33 mouse cellular contexts compared by ENCODE assay signal in genomic region chr1:157061170-157061569, GRCm38 (mm10). TPM values are rescaled to one million over a fixed set of nuclear protein-coding genes. Genes with fewer than 3 reads are reported as not detected.
DNase-seq lines count a peak whose midpoint lies in the region; ATAC-seq and TF ChIP-seq lines count a peak whose summit lies in the region.
"Had no signal": no experiment of that assay in that cellular context is flagged by ENCODE, and none has a peak within 500 bp of the region (broad histone marks: within the 10 kb centered on the region; RNA-seq: fewer than 3 reads in every experiment).

No protein-coding gene starts in this region.

- H3K4me2 ChIP-seq in hindbrain, embryonic 13.5 days, result no peak overlapping the region
- H3K4me2 ChIP-seq: forebrain, embryonic 12.5 days; heart, embryonic 12.5 days; intestine, embryonic 15.5 days; limb, embryonic 15.5 days; liver, embryonic 13.5 days; neural tube, embryonic 12.5 days had no signal

- intact Hi-C loops in heart, postnatal 36 days (cut with DNase I), result no loop called here
- intact Hi-C loops in heart, adult 2 months (cut with DNase I), result no loop called here

- TF ChIP-seq CTCF in C2C12 (IDR thresholded peaks at IDR 0.05; ENCODE audit: control insufficient read depth, insufficient read depth, insufficient read length), result no peak
- no peak for TF ChIP-seq CTCF in heart, adult 2 months (IDR thresholded peaks at IDR 0.05)

- H3K36me3 ChIP-seq in hindbrain, embryonic 10.5 days, result no peaks in the 10 kb centered on the region
- no peaks in the 10 kb centered on the region for H3K36me3 ChIP-seq in hindbrain, embryonic 13.5 days
- H3K36me3 ChIP-seq in C2C12 (ENCODE audit: control insufficient read depth, insufficient read depth), result no peaks in the 10 kb centered on the region
- H3K36me3 ChIP-seq in heart, adult 2 months (ENCODE audit: control insufficient read depth, insufficient read depth, low read length), result no peaks in the 10 kb centered on the region
- H3K36me3 ChIP-seq: forebrain, embryonic 12.5 days; heart, embryonic 12.5 days; intestine, embryonic 15.5 days; limb, embryonic 10.5 days; limb, embryonic 15.5 days; liver, embryonic 13.5 days; neural tube, embryonic 12.5 days had no signal

- no peak for DNase-seq in hindbrain, embryonic 10.5 days (ENCODE audit: low spot score)
- DNase-seq in frontal cortex, postnatal 25 days (ENCODE audit: low spot score in 2 of 2), result no peak
- DNase-seq in heart, postnatal 36 days, result no peak
- no peak for DNase-seq in heart, adult 2 months
- DNase-seq: cerebellum, adult 2 months; cerebellum, postnatal 14 days; gastrocnemius, postnatal 25 days; heart, adult 18-20 months; kidney, adult 8-10 months; kidney, postnatal 4 days; liver, embryonic 13.5 days; lung, adult 18-20 months had no signal

- no peaks in the 10 kb centered on the region for H3K79me3 ChIP-seq in C2C12 (ENCODE audit: low read depth)

- H3K9ac ChIP-seq in hindbrain, embryonic 13.5 days, result no peak overlapping the region
- H3K9ac ChIP-seq in heart, adult 2 months (ENCODE audit: low read depth, low read length), result no peak overlapping the region
- H3K9ac ChIP-seq: forebrain, embryonic 12.5 days; heart, embryonic 12.5 days; intestine, embryonic 15.5 days; limb, embryonic 15.5 days; liver, embryonic 13.5 days; neural tube, embryonic 12.5 days had no signal

- 0 out of 2 replicates have a peak, but pooled peaks cover 8% of the 10 kb centered on the region for H3K27me3 ChIP-seq in hindbrain, embryonic 10.5 days (ENCODE audit: insufficient read depth, poor library complexity, severe bottlenecking)
- H3K27me3 ChIP-seq in hindbrain, embryonic 13.5 days, result no peaks in the 10 kb centered on the region
- H3K27me3 ChIP-seq in C2C12 (ENCODE audit: control insufficient read depth, insufficient read depth, insufficient read length), result no peaks in the 10 kb centered on the region
- no peaks in the 10 kb centered on the region for H3K27me3 ChIP-seq in heart, adult 2 months (ENCODE audit: control insufficient read depth, insufficient read depth, low read length)
- H3K27me3 ChIP-seq: heart, embryonic 12.5 days; intestine, embryonic 15.5 days; limb, embryonic 15.5 days; liver, embryonic 13.5 days; neural tube, embryonic 12.5 days had no signal

- no peaks in the 10 kb centered on the region for H3K79me2 ChIP-seq in C2C12 (ENCODE audit: control insufficient read depth, insufficient read depth)
- no peaks in the 10 kb centered on the region for H3K79me2 ChIP-seq in heart, adult 2 months (replicated peaks; ENCODE audit: control insufficient read depth, insufficient read depth, low read length)

- H3K9me3 ChIP-seq in hindbrain, embryonic 10.5 days, result no peaks in the 10 kb centered on the region
- H3K9me3 ChIP-seq in hindbrain, embryonic 13.5 days, result no peaks in the 10 kb centered on the region
- H3K9me3 ChIP-seq: forebrain, embryonic 12.5 days; heart, embryonic 12.5 days; intestine, embryonic 15.5 days; limb, embryonic 10.5 days; limb, embryonic 15.5 days; liver, embryonic 13.5 days; neural tube, embryonic 12.5 days had no signal

- H3K27ac ChIP-seq in hindbrain, embryonic 10.5 days, result peak overlapping the region; percentile 6
- no peak overlapping the region for H3K27ac ChIP-seq in hindbrain, embryonic 13.5 days
- no peak overlapping the region for H3K27ac ChIP-seq in heart, adult 2 months
- H3K27ac ChIP-seq: forebrain, embryonic 12.5 days; hindbrain, postnatal 0 days; intestine, embryonic 15.5 days; kidney, postnatal 0 days; limb, embryonic 10.5 days; limb, embryonic 15.5 days; liver, embryonic 13.5 days; neural tube, embryonic 12.5 days had no signal

- no peak for ATAC-seq in hindbrain, embryonic 13.5 days (ENCODE audit: low FRiP score)
- 0 out of 2 replicates have a peak, but pooled peaks have one; percentile 43 for ATAC-seq in granulocyte monocyte progenitor cell, adult 5-6 weeks (replicated peaks; ENCODE audit: poor library complexity, severe bottlenecking)
- ATAC-seq: activated CD4-positive, CD25-positive, alpha-beta regulatory T cell, adult 4 months; hindbrain, postnatal 0 days; intestine, embryonic 15.5 days; midbrain, embryonic 16.5 days had no signal

- WGBS in hindbrain, embryonic 10.5 days, result 81% methylated on average over 3 of the region's 3 CpGs
- 87% methylated on average over 3 of the region's 3 CpGs for WGBS in hindbrain, embryonic 13.5 days
- WGBS in heart, adult 2 months, result 48% methylated on average over 3 of the region's 3 CpGs

- TF ChIP-seq POLR2A in heart, adult 2 months (IDR thresholded peaks at IDR 0.05; ENCODE audit: insufficient read depth, low read depth, low read length), result no peak

- H3K4me3 ChIP-seq in hindbrain, embryonic 10.5 days, result no peak overlapping the region
- no peak overlapping the region for H3K4me3 ChIP-seq in hindbrain, embryonic 13.5 days
- H3K4me3 ChIP-seq in C2C12 (ENCODE audit: insufficient read depth, poor library complexity, severe bottlenecking), result no peak overlapping the region
- no peak overlapping the region for H3K4me3 ChIP-seq in heart, adult 2 months
- H3K4me3 ChIP-seq: forebrain, embryonic 12.5 days; heart, embryonic 12.5 days; intestine, embryonic 15.5 days; limb, embryonic 10.5 days; limb, embryonic 15.5 days; liver, embryonic 13.5 days; neural tube, embryonic 12.5 days had no signal

- peaks cover 19% of the 10 kb centered on the region for H3K4me1 ChIP-seq in hindbrain, embryonic 10.5 days (replicated peaks)
- peaks cover 23% of the 10 kb centered on the region for H3K4me1 ChIP-seq in hindbrain, embryonic 13.5 days (replicated peaks)
- H3K4me1 ChIP-seq in heart, adult 2 months (ENCODE audit: control insufficient read depth, insufficient read depth, low read length), result no peaks in the 10 kb centered on the region; the same call in 1 of the 2 replicates
- H3K4me1 ChIP-seq: intestine, embryonic 15.5 days had no signal

- H3ac ChIP-seq in C2C12 (ENCODE audit: control insufficient read depth, insufficient read length, low read depth), result no peak overlapping the region

- TF ChIP-seq EP300 in heart, adult 2 months (IDR thresholded peaks at IDR 0.05; ENCODE audit: insufficient read depth, low read depth, low read length), result no peak

TF ChIP-seq in C2C12, 6 proteins besides CTCF, POLR2A, EP300 and RAD21:
- TF ChIP-seq MAX (IDR thresholded peaks at IDR 0.05), result peak; percentile 75
- TF ChIP-seq MYOD1 (IDR thresholded peaks at IDR 0.05; ENCODE audit: control insufficient read depth, insufficient read length, low read depth), result no peak
- TF ChIP-seq MYOG (IDR thresholded peaks at IDR 0.05; ENCODE audit: control insufficient read depth, extremely low read depth, insufficient read length), result no peak

RNA-seq across cellular contexts. Expression of gene Tex35, which starts 47.3 kb away (rescaled TPM):
- polyA plus RNA-seq in hindbrain, embryonic 10.5 days (2016; fragmentation: Nextera tagmentation; extraction: Ambion mirVana), result 0.24 TPM in 1 of 2 replicates, not detected in the other
- not detected in 2 replicates for polyA plus RNA-seq in hindbrain, embryonic 13.5 days (2015; fragmentation: Nextera tagmentation; extraction: Ambion mirVana)
- polyA plus RNA-seq in C2C12 (2012; fragmentation: generic; extraction: Trizol), result not detected
- total RNA-seq in granulocyte monocyte progenitor cell, adult 5-6 weeks (2014; fragmentation: Nextera tagmentation), result not detected in 2 replicates
- not detected in 2 replicates for total RNA-seq in granulocyte monocyte progenitor cell, adult 5-6 weeks (2017)
- total RNA-seq in heart, postnatal 36 days (2021), result not detected
- not detected for total RNA-seq in heart, adult 2 months (2021)
- not detected in 2 replicates for polyA plus RNA-seq in heart, adult 2 months (2012; rRNA removed)
- total RNA-seq: adrenal gland, postnatal 4 days; gastrocnemius, postnatal 25 days; heart, adult 18-20 months; hindbrain, postnatal 0 days had no signal
- polyA plus RNA-seq: cerebellum, adult 2 months; cortical plate, adult 2 months; embryonic facial prominence, embryonic 14.5 days; forebrain, embryonic 12.5 days; heart, embryonic 12.5 days; heart, postnatal 0 days; hindbrain, embryonic 11.5 days; hindbrain, postnatal 0 days; intestine, embryonic 15.5 days; kidney, postnatal 0 days; limb, embryonic 10.5 days; limb, embryonic 15.5 days; liver, embryonic 13.5 days; lung, postnatal 0 days; midbrain, embryonic 16.5 days; neural tube, embryonic 12.5 days; stomach, embryonic 14.5 days; urinary bladder, adult 2 months had no signal
